Mouse (Mus musculus): ENCODE measurements at regions not wholly inside any gene's neighbourhood (a gene's known extent, or its start where the extent isn't known, plus 50 kb on each side); places are given as distances from the start of the nearest gene placed in this dataset.

GRCm38 (mm10) chr2:169493609-169494275 is 93.8 kb downstream of the Gm11011 start:
- peaks cover 85% of the 10 kb centered on the region for H3K9me3 ChIP-seq (replicated peaks; ENCODE audit: low read length)
- H3K9ac ChIP-seq (ENCODE audit: insufficient read depth, low read depth): no peak overlapping the region
- dilution Hi-C loops (cut with MboI; ENCODE audit: extremely low pct_ligation_motif_present, extremely low pct_unique_long_range_greater_than_20kb, low sequenced_read_pairs): no loop called here
- no peak overlapping the region for H3K27ac ChIP-seq (ENCODE audit: insufficient read depth, low read depth)
- no peak overlapping the region for H3K4me2 ChIP-seq (ENCODE audit: insufficient read depth, low read depth, poor library complexity, severe bottlenecking)
- H3K27me3 ChIP-seq (replicated peaks): no peaks in the 10 kb centered on the region
- no peak overlapping the region for H3K4me3 ChIP-seq (replicated peaks in 1 of 3; ENCODE audit: low read depth in 2 of 3, low read length in 2 of 3, poor library complexity in 1 of 3)
- DNase-seq (ENCODE audit: extremely low read depth): no peak
- no peaks in the 10 kb centered on the region for H3K79me2 ChIP-seq (replicated peaks; ENCODE audit: control insufficient read depth, extremely low read depth, insufficient read depth, poor library complexity, severe bottlenecking)
- no peaks in the 10 kb centered on the region for H3K36me3 ChIP-seq (replicated peaks in 1 of 2; ENCODE audit: control insufficient read depth in 1 of 2, insufficient read depth in 1 of 2, low read length in 1 of 2)
- in situ Hi-C loops (cut with MboI; ENCODE audit: low pct_ligation_motif_present, low pct_unique_long_range_greater_than_20kb, low sequenced_read_pairs): no loop called here
- no peak for TF ChIP-seq SIN3A (IDR thresholded peaks at IDR 0.05; ENCODE audit: low read length)
- no peak for TF ChIP-seq HCFC1 (IDR thresholded peaks at IDR 0.05; ENCODE audit: low read depth, low read length)
- no peak for TF ChIP-seq MAFK (IDR thresholded peaks at IDR 0.05; ENCODE audit: insufficient replicate concordance, low read length)
- no peak for TF ChIP-seq CTCF (conservative IDR thresholded peaks at IDR 0.05 in 1 of 2, IDR thresholded peaks at IDR 0.05 in 1 of 2; ENCODE audit: low read depth in 2 of 2, low read length in 2 of 2)
- no peak for TF ChIP-seq POLR2AphosphoS2 (IDR thresholded peaks at IDR 0.05; ENCODE audit: low read depth, low read length)
- TF ChIP-seq JUND (conservative IDR thresholded peaks at IDR 0.05; ENCODE audit: low read depth, low read length): no peak
- TF ChIP-seq KAT2A (IDR thresholded peaks at IDR 0.05; ENCODE audit: insufficient replicate concordance, low read length): no peak
- TF ChIP-seq MYC (IDR thresholded peaks at IDR 0.05; ENCODE audit: low read depth, low read length): no peak
- TF ChIP-seq UBTF (IDR thresholded peaks at IDR 0.05; ENCODE audit: low read depth, low read length): no peak
- H3K4me1 ChIP-seq (ENCODE audit: control insufficient read depth in 1 of 2, insufficient read depth in 2 of 2): no peaks in the 10 kb centered on the region

DNA sequence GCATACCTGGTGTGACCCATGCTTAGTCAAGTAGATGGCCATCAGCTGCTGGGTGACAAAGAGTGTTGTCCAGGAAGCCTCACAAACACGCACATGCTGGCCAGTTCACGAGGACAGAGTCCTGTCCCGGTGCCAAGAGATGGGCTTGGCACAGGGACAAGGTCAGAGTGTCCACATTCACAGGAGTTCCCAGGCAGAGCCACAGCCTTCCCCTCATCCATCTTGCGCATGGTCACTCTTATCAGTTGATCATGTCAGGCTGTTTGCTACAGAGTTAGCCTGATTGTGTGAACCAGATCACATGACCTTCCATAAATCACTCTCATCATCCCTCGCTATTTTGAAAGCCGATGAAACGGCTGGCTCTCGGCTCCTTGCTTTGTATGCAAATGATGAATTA is 103.6 kb downstream of the Gm11011 start:
- in situ Hi-C loops (cut with MboI; ENCODE audit: low pct_ligation_motif_present, low pct_unique_long_range_greater_than_20kb, low sequenced_read_pairs): no loop called here
- TF ChIP-seq ZMIZ1 (IDR thresholded peaks at IDR 0.05; ENCODE audit: low read depth, low read length) (no peak), IRF4 (IDR thresholded peaks at IDR 0.05; ENCODE audit: low read depth, low read length) (no peak), CHD1 (IDR thresholded peaks at IDR 0.05; ENCODE audit: low read depth, low read length) (no peak), GABPA (IDR thresholded peaks at IDR 0.05; ENCODE audit: insufficient replicate concordance, low read depth, low read length) (no peak), USF1 (IDR thresholded peaks at IDR 0.05; ENCODE audit: low read depth, low read length) (no peak), TCF12 (IDR thresholded peaks at IDR 0.05; ENCODE audit: low read depth, low read length) (no peak), JUND (conservative IDR thresholded peaks at IDR 0.05; ENCODE audit: low read depth, low read length) (no peak), NELFE (IDR thresholded peaks at IDR 0.05; ENCODE audit: low read depth, low read length) (no peak), E2F4 (IDR thresholded peaks at IDR 0.05; ENCODE audit: insufficient replicate concordance, low read depth, low read length) (no peak), ZKSCAN1 (IDR thresholded peaks at IDR 0.05; ENCODE audit: borderline replicate concordance, low read depth, low read length) (no peak), CTCF (conservative IDR thresholded peaks at IDR 0.05 in 1 of 2, IDR thresholded peaks at IDR 0.05 in 1 of 2; ENCODE audit: low read depth in 2 of 2, low read length in 2 of 2) (no peak), PAX5 (IDR thresholded peaks at IDR 0.05; ENCODE audit: low read length) (no peak), TBP (conservative IDR thresholded peaks at IDR 0.05; ENCODE audit: low read depth, low read length) (no peak), KAT2A (IDR thresholded peaks at IDR 0.05; ENCODE audit: insufficient replicate concordance, low read length) (no peak), RCOR1 (conservative IDR thresholded peaks at IDR 0.05; ENCODE audit: low read depth, low read length) (no peak), EP300 (IDR thresholded peaks at IDR 0.05; ENCODE audit: low read length) (no peak)
- H3K4me3 ChIP-seq (replicated peaks in 1 of 3; ENCODE audit: low read depth in 2 of 3, low read length in 2 of 3, poor library complexity in 1 of 3): peak overlapping the region in 1 of 3 experiments; percentile 8

More for the DNA sequence above, 103.6 kb downstream of the Gm11011 start:
- Histone ChIP-seq H3K9ac (ENCODE audit: insufficient read depth, low read depth) (no peak overlapping the region), H3K4me1 (ENCODE audit: control insufficient read depth in 1 of 2, insufficient read depth in 2 of 2) (no peaks in the 10 kb centered on the region), H3K27ac (ENCODE audit: insufficient read depth, low read depth) (no peak overlapping the region), H3K4me2 (ENCODE audit: insufficient read depth, low read depth, poor library complexity, severe bottlenecking) (no peak overlapping the region), H3K27me3 (replicated peaks) (no peaks in the 10 kb centered on the region), H3K9me3 (replicated peaks; ENCODE audit: low read length) (peaks cover 59% of the 10 kb centered on the region), H3K79me2 (replicated peaks; ENCODE audit: control insufficient read depth, extremely low read depth, insufficient read depth, poor library complexity, severe bottlenecking) (no peaks in the 10 kb centered on the region), H3K36me3 (replicated peaks in 1 of 2; ENCODE audit: control insufficient read depth in 1 of 2, insufficient read depth in 1 of 2, low read length in 1 of 2) (no peaks in the 10 kb centered on the region)
- dilution Hi-C loops (cut with MboI; ENCODE audit: extremely low pct_ligation_motif_present, extremely low pct_unique_long_range_greater_than_20kb, low sequenced_read_pairs): no loop called here
- DNase-seq (ENCODE audit: extremely low read depth): no peak

Data from CH12.LX (cell line).